Mouse (Mus musculus) heart, embryonic 11.5 days (tissue): ENCODE measurements around the gene Tor1aip2. TPM values are rescaled to one million over a fixed set of nuclear protein-coding genes. Genes with fewer than 3 reads are reported as not detected.

Source experiments
- ATAC-seq: fragments of 200-750 bp; cut with Nextera tagmentation; replicated peaks from 2 replicates; pipeline ENCODE4 v1.8.0; 2017; ENCODE audit warnings: moderate library complexity; ENCODE audit not compliant: insufficient number of reproducible peaks, low FRiP score, low TSS enrichment
- H3K27ac ChIP-seq: fragments of 300-500 bp; sonication (generic); 2 replicates; pipeline ENCODE4 v1.5.1; 2014; ENCODE audit warnings: mild to moderate bottlenecking, low read depth, low read length
- H3K27me3 ChIP-seq: fragments of 300-500 bp; sonication (generic); 2 replicates; pipeline ENCODE4 v1.6.1; 2014; ENCODE audit warnings: mild to moderate bottlenecking, low read length, mixed read lengths; ENCODE audit not compliant: control insufficient read depth, insufficient read depth
- H3K36me3 ChIP-seq: fragments of 300-500 bp; sonication (generic); 2 replicates; pipeline ENCODE4 v1.6.1; 2014; ENCODE audit warnings: mild to moderate bottlenecking, low read length, moderate library complexity, mixed read lengths; ENCODE audit not compliant: control insufficient read depth, insufficient read depth
- H3K4me1 ChIP-seq: fragments of 300-500 bp; sonication (generic); 2 replicates; pipeline ENCODE4 v1.6.1; 2014; ENCODE audit warnings: low read length; ENCODE audit not compliant: control insufficient read depth, insufficient read depth
- H3K4me2 ChIP-seq: fragments of 300-500 bp; sonication (generic); 2 replicates; pipeline ENCODE4 v1.6.1; 2014; ENCODE audit warnings: mild to moderate bottlenecking, moderate library complexity
- H3K4me3 ChIP-seq: fragments of 300-500 bp; sonication (generic); 2 replicates; pipeline ENCODE4 v1.5.1; 2014; ENCODE audit warnings: low read depth, low read length
- H3K9ac ChIP-seq: fragments of 300-500 bp; sonication (generic); 2 replicates; pipeline ENCODE4 v1.6.1; 2014; ENCODE audit warnings: mild to moderate bottlenecking, low read depth, low read length, moderate library complexity
- H3K9me3 ChIP-seq: fragments of 300-500 bp; sonication (generic); replicated peaks from 2 replicates; pipeline ENCODE4 v1.6.1; 2016; ENCODE audit warnings: low read length; ENCODE audit not compliant: control insufficient read depth
- WGBS: fragments of 180-500 bp; shearing (Covaris S2); extraction: QIAGEN DNeasy Blood & Tissue Kit; methylation state at CpG from one replicate; pipeline ENCODE4 v1.1.7; 2014; ENCODE audit not compliant: insufficient replicate concordance; 5-methylcytosine and 5-hydroxymethylcytosine counted together
- polyA plus RNA-seq: library from polyadenylated mRNA; unstranded; fragments of >200 nt; fragmentation: Nextera tagmentation; extraction: Ambion mirVana; gene quantifications from 2 replicates; pipeline ENCODE4 v1.2.1, GENCODE M21; 2014

Tor1aip2 gene
- polyA plus RNA-seq, 1 experiment from 2014 or later: 103 TPM

DNA sequence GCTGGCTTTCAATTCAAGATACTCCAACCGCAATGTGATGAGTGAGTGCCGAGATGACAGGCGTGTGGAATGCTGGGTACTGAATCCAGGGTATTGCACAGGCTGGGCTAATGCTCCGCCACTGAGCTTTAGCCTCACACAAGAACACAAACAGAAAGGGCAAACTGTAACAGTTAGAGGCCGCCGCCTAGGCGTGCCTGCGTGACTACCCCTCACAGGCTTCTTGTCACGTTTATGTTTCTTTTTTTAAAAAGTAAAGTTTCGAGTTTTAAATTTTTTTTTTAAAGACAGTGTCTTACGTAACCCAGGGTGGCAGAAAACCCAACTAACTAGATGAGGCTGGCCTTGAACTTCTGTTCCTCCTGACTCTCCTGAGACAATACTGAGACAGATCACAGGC is 29.3 kb upstream of the Tor1aip2 start:
- Histone ChIP-seq H3K27me3 (no peaks in the 10 kb centered on the region), H3K9me3 (no peaks in the 10 kb centered on the region)

DNA sequence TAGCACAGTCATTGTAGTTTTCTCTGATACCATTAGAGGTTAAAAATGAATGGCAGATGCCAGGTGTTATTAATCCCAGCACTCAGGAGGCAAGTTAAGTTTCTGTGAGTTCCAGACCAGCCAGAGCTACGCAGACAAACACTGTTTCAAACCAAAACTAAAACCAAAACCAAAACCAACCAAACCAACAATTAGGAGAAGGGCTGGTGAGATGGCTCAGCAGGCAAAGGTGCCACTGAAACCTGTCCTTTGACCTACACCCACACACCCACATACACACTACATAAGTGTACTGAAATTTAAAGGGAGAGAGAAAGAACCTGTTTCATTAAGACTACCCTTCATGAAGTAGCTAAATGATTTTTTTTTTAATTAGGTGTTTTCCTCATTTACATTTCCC is 26.2 kb upstream of the Tor1aip2 start:
- Histone ChIP-seq H3K4me3 (no peak overlapping the region), H3K9me3 (no peaks in the 10 kb centered on the region), H3K27ac (no peak overlapping the region), H3K36me3 (peaks cover 15% of the 10 kb centered on the region), H3K4me1 (no peaks in the 10 kb centered on the region), H3K27me3 (no peaks in the 10 kb centered on the region), H3K4me2 (no peak overlapping the region), H3K9ac (no peak overlapping the region)
- WGBS: 88% methylated on average over 1 of the region's 1 CpGs
- no peak for ATAC-seq

More for the DNA sequence above, 29.3 kb upstream of the Tor1aip2 start:
- WGBS: 87% methylated on average over 11 of the region's 11 CpGs
- ATAC-seq: no peak
- no peak overlapping the region for H3K4me3 ChIP-seq
- H3K36me3 ChIP-seq: peaks cover 13% of the 10 kb centered on the region
- peaks cover 3% of the 10 kb centered on the region; the same call in 1 of the 2 replicates for H3K4me1 ChIP-seq
- H3K9ac ChIP-seq: no peak overlapping the region
- H3K27ac ChIP-seq: no peak overlapping the region
- no peak overlapping the region for H3K4me2 ChIP-seq

DNA sequence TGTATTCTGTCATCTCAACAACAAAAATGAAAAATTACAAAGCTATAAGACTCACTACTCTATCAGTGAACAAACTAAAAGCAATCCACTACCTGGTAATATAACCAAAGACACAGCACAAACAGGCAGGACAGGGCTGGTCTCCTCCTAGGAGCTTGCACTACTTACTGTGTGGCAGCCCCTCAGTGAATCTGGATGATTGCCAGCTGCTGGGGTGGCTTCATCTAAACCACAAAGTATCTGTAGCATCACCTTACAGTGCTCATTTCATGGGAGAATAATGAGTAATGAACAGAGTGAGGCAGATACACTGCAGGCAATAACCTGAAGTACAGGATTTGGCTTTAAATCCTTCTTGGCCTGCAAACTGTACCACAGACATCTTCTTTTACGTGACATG is 15.4 kb upstream of the Tor1aip2 start:
- ATAC-seq: no peak
- H3K27me3 ChIP-seq: no peaks in the 10 kb centered on the region
- H3K4me1 ChIP-seq: no peaks in the 10 kb centered on the region
- H3K9me3 ChIP-seq: no peaks in the 10 kb centered on the region
- peaks cover 14% of the 10 kb centered on the region for H3K36me3 ChIP-seq
- H3K9ac ChIP-seq: no peak overlapping the region
- no peak overlapping the region for H3K4me3 ChIP-seq
- H3K27ac ChIP-seq: no peak overlapping the region
- WGBS: 90% methylated on average over 1 of the region's 1 CpGs
- no peak overlapping the region for H3K4me2 ChIP-seq

DNA sequence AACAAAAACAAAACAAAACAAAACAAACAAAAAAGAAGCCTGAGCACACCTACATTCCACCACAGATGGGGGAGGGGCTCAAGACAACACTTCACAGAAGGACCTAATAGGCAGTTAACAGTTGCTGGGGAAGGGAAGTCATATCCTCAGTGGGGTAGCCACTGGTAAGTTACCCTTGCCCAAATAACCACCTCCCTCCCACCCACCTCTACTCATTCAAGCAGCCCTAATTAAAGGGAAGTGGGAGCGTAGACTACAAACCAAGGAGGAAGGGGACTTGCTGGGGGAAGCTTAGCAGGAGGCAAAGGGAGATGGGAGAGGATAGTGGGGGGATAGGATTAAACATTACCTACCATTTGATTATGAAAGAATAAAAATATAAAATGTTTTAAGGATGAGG is 14.8 kb upstream of the Tor1aip2 start:
- H3K9ac ChIP-seq: no peak overlapping the region
- 93% methylated on average over 1 of the region's 1 CpGs for WGBS
- ATAC-seq: no peak
- H3K27ac ChIP-seq: no peak overlapping the region
- H3K27me3 ChIP-seq: no peaks in the 10 kb centered on the region
- H3K4me3 ChIP-seq: no peak overlapping the region
- H3K9me3 ChIP-seq: no peaks in the 10 kb centered on the region
- peaks cover 16% of the 10 kb centered on the region for H3K36me3 ChIP-seq
- H3K4me1 ChIP-seq: no peaks in the 10 kb centered on the region
- H3K4me2 ChIP-seq: no peak overlapping the region

DNA sequence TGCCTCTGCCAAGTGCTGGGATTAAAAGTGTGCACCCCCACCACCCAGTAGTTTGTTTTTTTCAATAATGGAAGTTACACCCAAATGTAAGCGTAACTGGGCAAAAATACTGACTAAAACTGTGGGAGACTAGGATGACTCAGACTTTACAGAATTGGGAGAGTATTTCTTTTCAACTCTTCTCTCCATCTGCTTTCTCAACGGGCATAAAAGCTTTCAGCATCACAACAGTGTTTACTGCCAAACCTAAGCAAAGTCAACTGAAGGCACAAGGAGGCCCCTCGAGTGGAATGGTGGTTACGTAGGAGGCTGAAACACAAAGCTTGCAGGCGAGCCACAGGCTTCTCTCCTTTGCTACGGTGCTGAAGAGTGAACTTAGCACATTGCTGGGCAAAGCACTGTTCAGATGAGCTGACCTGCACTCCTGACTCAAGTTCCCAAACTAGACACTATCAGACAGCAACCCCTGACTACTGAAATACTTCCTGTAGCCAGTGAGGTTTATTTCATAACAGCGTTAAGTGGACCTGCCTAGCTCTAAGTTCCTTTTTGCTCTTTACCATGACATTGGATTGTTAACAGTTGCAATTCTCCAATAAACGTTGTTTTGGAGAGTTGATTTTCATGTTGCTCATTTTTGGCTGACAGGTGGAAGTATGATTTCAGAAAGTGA is 10.2 kb upstream of the Tor1aip2 start:
- Histone ChIP-seq H3K4me1 (no peaks in the 10 kb centered on the region), H3K4me2 (no peak overlapping the region), H3K9me3 (no peaks in the 10 kb centered on the region), H3K27ac (no peak overlapping the region), H3K9ac (no peak overlapping the region), H3K27me3 (no peaks in the 10 kb centered on the region), H3K4me3 (no peak overlapping the region), H3K36me3 (peaks cover 7% of the 10 kb centered on the region)
- ATAC-seq: no peak
- 86% methylated on average over 8 of the region's 8 CpGs for WGBS

DNA sequence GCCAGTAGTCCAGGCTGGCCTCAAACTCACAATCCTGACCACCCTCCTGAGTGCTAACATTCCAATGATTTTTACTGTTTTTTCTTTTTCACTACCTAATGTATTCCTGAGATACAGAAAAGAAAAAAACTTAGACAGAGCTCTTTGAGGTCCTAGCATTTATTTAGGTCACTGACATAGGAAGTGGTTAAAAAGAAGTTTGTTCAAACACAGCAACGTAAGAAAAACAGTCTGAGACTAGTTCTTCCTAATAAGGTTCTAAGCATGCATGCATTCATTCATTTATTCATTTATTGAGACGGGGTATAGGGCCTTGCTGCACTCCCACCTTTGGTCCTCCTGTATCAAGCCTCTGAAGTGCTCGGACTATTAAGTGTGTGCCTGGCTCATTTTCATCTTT is 7.4 kb upstream of the Tor1aip2 start:
- no peak overlapping the region for H3K9ac ChIP-seq
- WGBS: 91% methylated on average over 3 of the region's 3 CpGs
- no peak overlapping the region for H3K4me3 ChIP-seq
- H3K27me3 ChIP-seq: no peaks in the 10 kb centered on the region
- H3K4me2 ChIP-seq: no peak overlapping the region
- H3K27ac ChIP-seq: no peak overlapping the region
- H3K36me3 ChIP-seq: peaks cover 21% of the 10 kb centered on the region
- no peaks in the 10 kb centered on the region for H3K4me1 ChIP-seq
- H3K9me3 ChIP-seq: no peaks in the 10 kb centered on the region
- ATAC-seq: no peak

DNA sequence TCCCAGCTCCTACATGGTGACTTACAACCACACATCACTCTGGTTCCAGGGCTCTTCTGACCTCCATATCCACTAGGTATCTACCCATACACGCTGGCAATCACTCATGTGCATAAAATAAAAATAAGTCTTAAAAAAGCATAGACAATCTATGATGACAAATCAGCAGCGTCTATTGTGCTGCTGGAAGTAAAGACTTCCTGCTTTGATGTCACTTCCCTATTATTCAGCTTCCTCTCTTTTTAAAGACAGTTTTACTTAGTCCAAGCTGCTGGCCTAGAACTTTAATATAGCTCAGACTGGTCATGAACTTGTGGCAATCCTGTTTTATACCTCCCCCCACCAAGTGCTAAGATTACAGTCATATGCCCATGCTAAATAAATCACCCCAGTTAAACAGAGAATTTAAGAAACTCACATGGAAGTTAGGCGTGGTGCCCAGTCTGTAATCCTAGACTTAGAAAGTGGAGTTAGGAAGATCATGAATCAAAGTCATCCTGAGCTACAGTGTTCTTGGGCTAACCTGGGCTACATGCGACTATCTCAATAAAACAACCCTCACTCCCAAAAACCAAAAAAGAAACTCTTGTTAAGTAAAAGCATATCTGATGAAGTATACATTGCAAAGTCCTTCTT is 6.7 kb upstream of the Tor1aip2 start:
- 86% methylated on average over 4 of the region's 4 CpGs for WGBS
- Histone ChIP-seq H3K9ac (no peak overlapping the region), H3K27ac (no peak overlapping the region), H3K4me2 (no peak overlapping the region), H3K9me3 (no peaks in the 10 kb centered on the region), H3K36me3 (peaks cover 24% of the 10 kb centered on the region), H3K27me3 (no peaks in the 10 kb centered on the region), H3K4me1 (no peaks in the 10 kb centered on the region), H3K4me3 (no peak overlapping the region)
- no peak for ATAC-seq

DNA sequence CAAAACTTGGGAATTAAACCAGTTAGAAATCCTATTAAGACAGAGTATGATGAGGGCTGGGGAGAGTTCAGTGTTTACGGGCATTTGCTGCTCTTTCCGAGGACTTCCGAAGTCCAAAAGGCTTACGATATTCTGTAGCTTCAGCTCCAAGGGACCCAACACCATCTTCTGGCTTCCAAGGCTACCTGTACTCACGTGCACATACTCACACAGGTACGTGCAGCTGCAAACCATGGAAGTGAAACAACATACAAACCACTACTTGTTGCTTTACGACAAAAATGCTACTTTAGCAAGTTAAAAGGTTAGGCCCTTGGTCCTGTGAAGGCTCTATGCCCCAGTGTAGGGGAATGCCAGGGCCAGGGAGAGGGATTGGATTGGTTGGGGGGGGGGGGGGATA is 1.3 kb upstream of the Tor1aip2 start:
- Histone ChIP-seq H3K36me3 (peaks cover 22% of the 10 kb centered on the region), H3K9ac (no peak overlapping the region), H3K4me2 (no peak overlapping the region), H3K27me3 (no peaks in the 10 kb centered on the region), H3K4me3 (no peak overlapping the region), H3K9me3 (no peaks in the 10 kb centered on the region), H3K27ac (no peak overlapping the region), H3K4me1 (peaks cover 6% of the 10 kb centered on the region; the same call in 1 of the 2 replicates)
- no peak for ATAC-seq
- WGBS: 94% methylated on average over 7 of the region's 7 CpGs

DNA sequence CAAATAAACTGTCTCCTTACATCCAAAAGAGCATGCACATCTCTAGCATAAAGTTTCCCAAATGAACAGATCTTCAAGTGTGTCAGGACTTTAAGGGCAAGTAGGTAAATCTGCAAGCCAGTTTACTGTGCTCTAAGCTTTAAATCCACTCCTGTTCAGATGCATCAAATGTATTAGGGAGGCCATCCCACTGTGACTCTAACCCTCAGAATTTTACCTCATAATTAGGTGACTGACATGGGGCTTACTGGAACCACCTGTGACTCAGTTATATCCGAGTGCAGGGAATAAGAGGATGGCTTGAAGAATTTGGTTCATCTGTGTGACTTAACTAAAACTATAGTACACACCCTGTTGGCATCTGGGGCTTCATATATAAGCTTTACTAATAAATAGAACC is 542 bp upstream of the Tor1aip2 start:
- Histone ChIP-seq H3K9me3 (no peaks in the 10 kb centered on the region), H3K27me3 (no peaks in the 10 kb centered on the region), H3K4me3 (peak overlapping the region; percentile 70), H3K9ac (peak overlapping the region; percentile 94), H3K36me3 (peaks cover 18% of the 10 kb centered on the region), H3K27ac (peak overlapping the region; percentile 100; the same call in 1 of the 2 replicates), H3K4me2 (peak overlapping the region; percentile 81), H3K4me1 (peaks cover 6% of the 10 kb centered on the region; the same call in 1 of the 2 replicates)
- WGBS: 30% methylated on average over 1 of the region's 1 CpGs
- no peak for ATAC-seq
